Mouse (Mus musculus): Measurements from ENCODE around the gene Bcl2l13. TPM values are rescaled to one million over a fixed set of nuclear protein-coding genes. Genes with fewer than 3 reads are reported as not detected.
"Not testable (repeated sequence)": the region's sequence is repeated elsewhere in the genome, so short reads cannot be mapped to it uniquely, and the experiment has no call there.

Bcl2l13 gene
- polyA plus RNA-seq, 1 experiment, result 17.3 TPM

DNA sequence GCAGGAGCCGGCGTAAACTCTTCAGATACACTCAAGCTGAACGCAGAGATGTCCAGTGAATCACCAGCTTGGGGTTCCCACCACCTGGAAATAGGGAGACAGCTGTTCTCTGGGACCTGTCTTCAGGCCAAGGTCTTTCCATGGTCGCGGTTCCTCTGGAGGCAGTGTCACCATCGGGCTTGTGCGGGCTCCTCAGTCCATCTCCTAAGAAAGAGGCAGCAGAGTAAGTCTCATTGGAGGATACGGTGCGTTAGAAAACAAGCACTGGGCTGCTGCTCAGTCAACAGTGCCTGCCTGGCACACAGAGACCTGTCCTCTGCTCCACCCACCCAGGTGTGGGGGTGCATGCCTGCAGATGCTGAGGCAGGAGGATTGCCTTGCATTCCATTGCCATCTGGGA lies 58.1 kb downstream of the Bcl2l13 start:
- 96% methylated on average over 9 of the region's 9 CpGs for WGBS
- no peaks in the 10 kb centered on the region for H3K4me1 ChIP-seq (ENCODE audit: control insufficient read depth, insufficient read depth, low read length)
- TF ChIP-seq CTCF (IDR thresholded peaks at IDR 0.05; ENCODE audit: insufficient read depth, low read length), result no peak
- TF ChIP-seq POLR2A (IDR thresholded peaks at IDR 0.05; ENCODE audit: borderline replicate concordance, extremely low read depth, low read depth, low read length), result no peak
- H3K4me3 ChIP-seq (replicated peaks; ENCODE audit: extremely low read depth, low read depth, low read length), result no peak overlapping the region
- DNase-seq, result no peak

DNA sequence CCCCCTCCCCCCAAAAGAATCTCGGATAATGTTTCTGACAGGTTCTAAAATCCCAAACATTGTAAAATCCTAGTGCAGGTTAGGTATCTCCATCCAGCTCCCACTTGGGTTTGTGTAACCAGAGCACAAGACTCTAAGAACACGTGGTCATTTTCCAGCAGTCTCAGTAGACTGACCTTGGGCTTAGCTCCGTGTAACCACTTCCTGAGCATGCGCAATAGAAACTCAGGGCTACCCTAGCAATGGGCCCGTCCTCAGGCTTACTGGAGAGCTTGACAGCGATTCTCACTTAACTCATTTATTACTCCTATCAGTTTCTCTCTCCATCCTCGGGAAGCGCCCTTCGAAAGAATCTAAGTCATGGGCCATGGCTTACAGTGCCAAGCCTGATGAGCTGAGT lies 58.5 kb downstream of the Bcl2l13 start:
- TF ChIP-seq POLR2A (IDR thresholded peaks at IDR 0.05; ENCODE audit: borderline replicate concordance, extremely low read depth, low read depth, low read length), result no peak
- no peak for TF ChIP-seq CTCF (IDR thresholded peaks at IDR 0.05; ENCODE audit: insufficient read depth, low read length)
- 76% methylated on average over 9 of the region's 9 CpGs for WGBS

GRCm38 (mm10) chr6:120898188-120898833 lies 62.3 kb downstream of the Bcl2l13 start:
- peak; percentile 28 for DNase-seq
- Histone ChIP-seq H3K4me1 (ENCODE audit: control insufficient read depth, insufficient read depth, low read length) (no peaks in the 10 kb centered on the region), H3K4me3 (replicated peaks; ENCODE audit: extremely low read depth, low read depth, low read length) (no peak overlapping the region)
- WGBS, result 71% methylated on average over 6 of the region's 6 CpGs
- TF ChIP-seq POLR2A (IDR thresholded peaks at IDR 0.05; ENCODE audit: borderline replicate concordance, extremely low read depth, low read depth, low read length) (no peak), CTCF (IDR thresholded peaks at IDR 0.05; ENCODE audit: insufficient read depth, low read length) (peak; percentile 96)

More for the DNA sequence above, 58.5 kb downstream of the Bcl2l13 start:
- Histone ChIP-seq H3K4me3 (replicated peaks; ENCODE audit: extremely low read depth, low read depth, low read length) (no peak overlapping the region), H3K4me1 (ENCODE audit: control insufficient read depth, insufficient read depth, low read length) (no peaks in the 10 kb centered on the region)
- DNase-seq, result no peak

GRCm38 (mm10) chr6:120901776-120902645 lies 66.0 kb downstream of the Bcl2l13 start:
- TF ChIP-seq CTCF (IDR thresholded peaks at IDR 0.05; ENCODE audit: insufficient read depth, low read length) (no peak), POLR2A (IDR thresholded peaks at IDR 0.05; ENCODE audit: borderline replicate concordance, extremely low read depth, low read depth, low read length) (no peak)
- WGBS, result 82% methylated on average over 14 of the region's 14 CpGs
- Histone ChIP-seq H3K4me1 (ENCODE audit: control insufficient read depth, insufficient read depth, low read length) (no peaks in the 10 kb centered on the region), H3K4me3 (replicated peaks; ENCODE audit: extremely low read depth, low read depth, low read length) (no peak overlapping the region)
- no peak for DNase-seq

DNA sequence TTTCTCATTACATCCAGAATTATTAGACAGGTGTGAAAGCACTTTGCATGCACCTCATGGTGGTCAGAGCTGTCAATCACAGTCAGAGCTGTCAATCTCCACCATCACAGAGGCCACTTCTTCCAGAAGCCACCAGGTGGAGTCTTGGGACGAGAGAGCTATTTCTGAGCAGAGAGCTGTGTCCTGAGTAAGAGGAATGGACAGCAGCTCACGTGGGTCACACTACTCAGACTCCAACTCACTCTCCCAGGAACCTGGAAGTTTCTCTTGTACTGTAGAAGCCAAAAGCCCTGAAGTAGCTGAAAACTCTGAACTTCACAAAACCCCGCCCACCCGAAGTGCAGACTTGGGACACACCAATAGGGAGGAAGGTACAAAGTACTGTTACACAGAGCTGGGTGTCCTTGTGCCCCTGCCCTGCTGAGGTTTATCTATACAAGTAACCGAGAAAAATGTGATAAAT lies 67.5 kb downstream of the Bcl2l13 start:
- WGBS, result 47% methylated on average over 5 of the region's 5 CpGs
- no peak overlapping the region for H3K4me3 ChIP-seq (replicated peaks; ENCODE audit: extremely low read depth, low read depth, low read length)
- H3K4me1 ChIP-seq (ENCODE audit: control insufficient read depth, insufficient read depth, low read length), result no peaks in the 10 kb centered on the region
- DNase-seq, result no peak
- TF ChIP-seq CTCF (IDR thresholded peaks at IDR 0.05; ENCODE audit: insufficient read depth, low read length), result peak; percentile 49
- no peak for TF ChIP-seq POLR2A (IDR thresholded peaks at IDR 0.05; ENCODE audit: borderline replicate concordance, extremely low read depth, low read depth, low read length)

- TF ChIP-seq POLR2A (IDR thresholded peaks at IDR 0.05; ENCODE audit: borderline replicate concordance, extremely low read depth, low read depth, low read length) (no peak), CTCF (IDR thresholded peaks at IDR 0.05; ENCODE audit: insufficient read depth, low read length) (no peak)
- Histone ChIP-seq H3K4me1 (ENCODE audit: control insufficient read depth, insufficient read depth, low read length) (no peaks in the 10 kb centered on the region), H3K4me3 (replicated peaks; ENCODE audit: extremely low read depth, low read depth, low read length) (no peak overlapping the region)
- WGBS, result 77% methylated on average over 11 of the region's 11 CpGs
- DNase-seq, result no peak
Observed at GRCm38 (mm10) chr6:120903961-120904360, 67.9 kb downstream of the Bcl2l13 start.

GRCm38 (mm10) chr6:120905111-120905510 lies 69.1 kb downstream of the Bcl2l13 start:
- TF ChIP-seq POLR2A (IDR thresholded peaks at IDR 0.05; ENCODE audit: borderline replicate concordance, extremely low read depth, low read depth, low read length) (no peak), CTCF (IDR thresholded peaks at IDR 0.05; ENCODE audit: insufficient read depth, low read length) (no peak)
- 90% methylated on average over 5 of the region's 5 CpGs for WGBS
- Histone ChIP-seq H3K4me1 (ENCODE audit: control insufficient read depth, insufficient read depth, low read length) (no peaks in the 10 kb centered on the region), H3K4me3 (replicated peaks; ENCODE audit: extremely low read depth, low read depth, low read length) (no peak overlapping the region)
- DNase-seq, result no peak

GRCm38 (mm10) chr6:120906521-120906920 lies 70.5 kb downstream of the Bcl2l13 start:
- no peak for DNase-seq
- TF ChIP-seq CTCF (IDR thresholded peaks at IDR 0.05; ENCODE audit: insufficient read depth, low read length), result no peak
- TF ChIP-seq POLR2A (IDR thresholded peaks at IDR 0.05; ENCODE audit: borderline replicate concordance, extremely low read depth, low read depth, low read length), result no peak
- Histone ChIP-seq H3K4me3 (replicated peaks; ENCODE audit: extremely low read depth, low read depth, low read length) (no peak overlapping the region), H3K4me1 (ENCODE audit: control insufficient read depth, insufficient read depth, low read length) (no peaks in the 10 kb centered on the region)
- WGBS, result 93% methylated on average over 6 of the region's 6 CpGs

DNA sequence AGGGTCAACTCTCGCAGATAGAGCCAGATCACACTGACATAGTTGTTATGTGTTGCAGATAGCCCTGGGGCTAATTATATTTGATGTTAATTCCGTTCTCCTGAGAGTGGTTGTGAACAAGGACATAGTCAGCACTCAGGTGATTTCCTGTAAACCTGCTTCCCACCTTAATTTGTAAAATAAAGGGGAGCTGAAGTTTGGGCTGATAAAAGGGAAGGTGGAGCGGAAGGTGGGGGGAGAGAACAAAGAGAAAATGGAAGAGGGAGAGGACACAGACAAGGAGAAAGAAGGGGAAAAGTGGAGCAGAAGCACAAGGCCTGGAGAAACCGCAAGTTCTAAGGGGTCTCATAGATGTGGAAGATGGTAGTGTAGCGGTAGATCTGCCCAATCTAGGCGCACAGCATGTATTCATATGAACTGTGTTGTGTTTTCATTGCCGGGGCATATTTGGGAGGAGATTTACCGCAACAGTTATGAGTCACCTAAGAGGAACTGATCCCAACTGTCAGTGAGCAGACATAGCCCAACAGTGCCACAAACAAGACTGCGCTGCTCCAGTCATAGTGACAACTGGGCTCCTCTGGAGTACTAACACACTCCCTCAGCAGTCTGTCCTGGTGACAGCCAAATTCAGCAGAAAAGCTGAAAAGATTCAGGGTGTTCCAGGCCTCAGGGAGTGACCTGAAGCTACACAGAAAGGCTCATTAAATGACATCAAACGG lies 72.0 kb downstream of the Bcl2l13 start:
- DNase-seq; H3K4me3 ChIP-seq (replicated peaks; ENCODE audit: extremely low read depth, low read depth, low read length); H3K4me1 ChIP-seq (ENCODE audit: control insufficient read depth, insufficient read depth, low read length): not testable (repeated sequence)
- 87% methylated on average over 10 of the region's 10 CpGs for WGBS
